Mouse (Mus musculus): ENCODE data around the gene Dcaf5.
A peak's percentile ranks its signal among the peaks of the same experiment; 100 is the strongest.
"Not testable (repeated sequence)": the region's sequence is repeated elsewhere in the genome, so short reads cannot be mapped to it uniquely, and the experiment has no call there.

Dcaf5 gene

DNA sequence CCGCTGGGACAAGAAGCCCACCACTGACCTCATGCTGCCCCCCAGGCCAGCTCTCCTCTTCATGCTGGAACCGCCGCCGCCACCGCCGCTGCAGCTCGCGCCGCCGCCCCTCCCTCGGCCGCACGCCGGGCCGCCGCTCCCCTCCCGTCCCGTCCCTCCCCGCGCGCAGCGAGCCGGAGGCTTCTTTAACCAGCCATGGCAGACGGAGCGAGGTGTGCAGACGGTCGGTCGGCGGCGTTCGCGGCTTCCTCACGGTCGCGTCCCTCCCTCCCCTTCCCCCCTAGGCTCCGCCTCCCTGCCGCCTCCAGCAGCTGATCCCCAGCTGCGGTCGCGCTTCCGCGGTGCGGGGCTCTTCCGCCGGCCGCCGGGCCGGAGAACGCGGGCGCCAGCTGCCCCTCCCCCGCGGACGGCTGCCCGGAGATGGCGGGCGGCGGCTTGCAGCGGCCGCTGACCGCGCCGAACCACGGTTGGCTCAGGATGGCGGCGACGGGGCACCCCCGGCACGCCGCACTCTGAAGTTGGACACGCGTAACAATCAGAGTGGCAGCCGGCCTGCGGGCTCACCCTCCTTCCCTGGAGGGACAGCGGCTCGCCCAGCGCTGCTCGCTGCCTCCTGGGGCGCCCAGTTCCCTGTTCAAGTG, at the start of gene Dcaf5:
TSS of gene Dcaf5 (minus strand) at position 266 of the 641 bp plus-strand sequence.
- DNase-seq: peak; percentile 81

GRCm38 (mm10) chr12:80483397-80483796, 47.0 kb upstream of the Dcaf5 start:
- DNase-seq: no peak

DNA sequence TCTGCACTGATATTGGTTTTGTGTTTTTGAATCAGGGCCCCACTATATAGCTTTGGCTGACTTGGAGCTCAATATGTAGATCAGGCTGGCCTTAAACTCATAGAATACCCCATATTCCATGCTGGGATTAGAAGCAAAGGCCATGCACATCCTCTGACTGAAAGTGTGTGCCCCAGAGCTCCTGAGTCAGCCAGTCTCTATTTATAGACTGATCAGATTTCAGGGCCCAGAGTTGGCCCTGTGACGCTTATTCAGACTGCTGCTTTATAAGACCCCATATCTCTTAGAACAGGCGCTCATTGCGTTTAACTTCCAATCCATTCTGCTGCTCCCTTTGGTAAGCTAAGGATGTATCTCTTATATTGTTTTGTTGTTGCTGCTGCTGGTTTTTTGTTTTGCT, 43.6 kb upstream of the Dcaf5 start:
- no peak for DNase-seq

- no peak for DNase-seq
Measured at GRCm38 (mm10) chr12:80473731-80474130, 37.3 kb upstream of the Dcaf5 start.

DNA sequence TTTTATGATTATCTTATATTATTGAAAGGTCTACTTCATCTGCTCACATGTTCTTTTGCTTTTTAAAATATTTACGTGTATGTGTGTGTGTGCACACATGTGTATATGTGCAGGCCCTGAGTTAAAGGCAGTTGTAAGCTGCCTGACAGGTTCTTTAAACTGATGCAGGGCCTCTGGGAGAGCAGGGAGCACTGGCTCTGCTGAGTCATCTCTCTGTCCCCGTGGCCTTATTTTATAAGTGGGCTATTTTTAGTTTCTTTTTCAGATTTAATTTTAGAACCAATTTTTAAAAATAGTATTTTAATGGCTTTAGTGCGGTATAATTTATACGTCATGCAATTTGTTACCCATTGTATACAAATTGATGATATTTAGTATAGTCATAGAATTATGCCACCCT, 35.5 kb upstream of the Dcaf5 start:
- DNase-seq: no peak

DNA sequence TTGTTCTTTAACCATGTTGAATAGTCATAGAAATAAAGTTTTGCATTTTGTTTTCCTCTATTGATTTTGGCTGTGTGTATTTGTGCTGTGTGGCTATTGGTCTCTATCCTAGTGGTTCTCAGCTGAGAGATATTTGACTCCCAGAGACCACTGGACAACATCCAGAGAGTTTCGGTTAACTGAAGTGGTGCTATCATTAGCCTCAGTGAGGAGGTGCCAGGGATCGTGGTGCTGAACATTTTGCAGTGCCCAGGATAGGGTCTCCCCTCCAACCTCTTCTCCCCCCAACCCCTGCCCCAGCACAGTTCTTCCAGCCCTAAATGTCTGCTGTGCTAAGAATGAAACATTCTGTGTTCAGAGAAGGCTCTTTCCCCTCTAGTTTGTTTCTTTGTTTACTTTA, 33.8 kb upstream of the Dcaf5 start:
- DNase-seq: no peak

- no peak for DNase-seq
Measured at GRCm38 (mm10) chr12:80463666-80464269, 27.4 kb upstream of the Dcaf5 start.

DNA sequence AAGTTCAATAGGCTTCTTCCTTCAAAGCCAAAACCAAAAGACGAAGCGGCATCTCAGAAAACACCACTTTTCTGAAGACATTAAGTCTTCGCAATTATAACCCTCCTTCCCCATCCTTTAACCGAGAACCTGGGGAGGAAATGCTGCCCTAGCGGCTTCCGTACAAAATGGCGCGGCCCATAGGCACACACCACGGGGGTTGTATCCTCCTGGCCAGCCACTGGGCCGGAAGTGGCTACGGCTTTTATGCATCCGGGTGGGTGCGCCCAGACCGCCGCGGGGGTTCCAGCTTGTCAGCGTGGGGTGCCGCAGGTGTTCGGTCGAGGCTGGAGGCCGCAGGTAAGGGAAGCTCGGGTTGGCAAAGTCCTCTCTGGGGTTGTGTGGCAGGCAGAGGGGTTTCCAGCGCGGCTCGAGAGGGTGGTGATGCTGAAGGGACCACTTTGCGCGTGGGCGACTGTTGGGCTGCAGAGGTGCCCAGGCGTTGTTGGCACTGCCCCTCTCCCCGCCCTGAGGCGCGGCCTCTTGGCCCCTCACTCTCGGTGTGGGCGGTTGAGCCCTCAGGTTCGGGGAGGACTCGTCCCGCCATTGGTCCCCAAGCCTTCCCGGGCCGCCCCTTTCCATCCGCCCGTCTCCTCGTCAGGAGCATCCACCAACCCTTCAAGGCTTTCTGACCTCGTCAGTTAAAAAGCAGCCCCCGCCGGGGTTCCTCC, 26.7 kb upstream of the Dcaf5 start, which contains the start of gene Exd2:
TSS of gene Exd2 (plus strand) at position 154 of the 710 bp plus-strand sequence.
- peak; percentile 90 for DNase-seq

GRCm38 (mm10) chr12:80462292-80462896, 26.0 kb upstream of the Dcaf5 start:
- not testable (repeated sequence) for DNase-seq

GRCm38 (mm10) chr12:80458033-80458432, 21.6 kb upstream of the Dcaf5 start:
- no peak for DNase-seq

DNA sequence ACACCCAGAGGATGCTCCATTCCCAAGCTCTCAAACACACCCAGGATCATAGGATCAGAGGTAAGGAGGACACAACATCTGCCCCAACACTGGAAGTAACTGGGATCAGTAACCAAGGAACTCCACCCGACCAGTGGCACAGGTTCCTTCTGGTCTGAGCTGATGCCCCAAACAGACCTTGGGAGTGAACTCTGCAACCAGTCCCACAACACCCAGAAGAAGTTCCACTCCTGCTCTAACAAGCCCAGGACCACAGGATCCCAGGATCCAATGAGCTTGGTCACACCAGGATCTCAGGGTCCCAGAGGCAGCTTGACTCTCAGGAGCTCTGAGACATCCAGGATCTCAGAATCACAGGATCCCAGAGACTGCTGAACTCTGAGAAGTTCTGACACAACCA, 17.1 kb upstream of the Dcaf5 start:
- DNase-seq: no peak

DNA sequence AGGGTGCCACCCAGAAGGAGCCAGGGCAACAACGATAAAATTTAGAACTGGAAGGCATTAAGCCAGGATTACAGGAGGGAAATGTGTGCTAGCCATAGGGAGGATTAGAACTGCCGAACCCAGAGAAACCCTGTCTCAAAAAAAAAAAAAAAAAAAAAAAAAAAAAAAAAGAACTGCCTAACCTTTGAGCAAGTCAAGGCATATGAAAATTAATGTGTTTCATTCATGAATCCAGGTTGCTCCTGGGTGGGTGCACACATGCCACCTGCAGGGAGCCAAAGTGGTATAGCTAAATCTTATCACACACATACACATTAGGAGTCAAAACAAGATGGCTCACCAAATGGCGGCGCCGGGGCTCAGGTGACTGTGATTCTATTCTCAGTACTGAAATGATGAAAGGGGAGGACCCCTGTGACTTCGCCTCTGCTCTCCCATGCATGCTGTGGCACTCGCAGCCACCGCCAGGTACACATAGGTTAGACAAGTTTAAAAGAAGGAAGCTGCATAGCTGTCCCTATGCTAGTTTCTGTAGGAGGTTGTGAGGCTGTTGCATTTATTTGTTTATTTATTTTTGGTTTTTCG, 8.2 kb upstream of the Dcaf5 start:
- DNase-seq: no peak

GRCm38 (mm10) chr12:80440957-80441356, 4.6 kb upstream of the Dcaf5 start:
- DNase-seq: no peak

GRCm38 (mm10) chr12:80437051-80437675, 762 bp upstream of the Dcaf5 start:
- no peak for DNase-seq

DNA sequence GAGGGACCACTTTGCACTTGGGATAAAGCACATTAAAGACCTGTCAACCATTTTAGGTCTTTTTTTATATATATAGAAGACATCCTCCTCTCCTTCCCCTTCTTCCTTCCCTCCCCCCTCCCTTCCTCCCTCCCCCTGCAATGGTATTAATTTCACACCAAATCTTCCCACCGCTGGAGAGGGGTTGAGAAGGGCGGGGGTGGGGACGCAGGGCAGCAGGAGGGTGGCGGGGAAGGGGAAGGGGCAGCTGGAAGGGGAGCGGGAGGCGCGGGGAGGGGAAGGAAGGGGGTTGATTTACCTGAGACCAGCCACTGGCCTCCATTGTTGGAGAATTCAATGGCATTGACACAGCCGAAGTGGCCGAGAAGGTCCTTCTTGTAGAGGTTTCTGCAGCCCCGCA, 514 bp downstream of the Dcaf5 start:
- no peak for DNase-seq

GRCm38 (mm10) chr12:80434961-80435691, 1.3 kb downstream of the Dcaf5 start:
- DNase-seq: peak; percentile 67

GRCm38 (mm10) chr12:80434601-80434960, 1.8 kb downstream of the Dcaf5 start:
- peak; percentile 22 for DNase-seq

DNA sequence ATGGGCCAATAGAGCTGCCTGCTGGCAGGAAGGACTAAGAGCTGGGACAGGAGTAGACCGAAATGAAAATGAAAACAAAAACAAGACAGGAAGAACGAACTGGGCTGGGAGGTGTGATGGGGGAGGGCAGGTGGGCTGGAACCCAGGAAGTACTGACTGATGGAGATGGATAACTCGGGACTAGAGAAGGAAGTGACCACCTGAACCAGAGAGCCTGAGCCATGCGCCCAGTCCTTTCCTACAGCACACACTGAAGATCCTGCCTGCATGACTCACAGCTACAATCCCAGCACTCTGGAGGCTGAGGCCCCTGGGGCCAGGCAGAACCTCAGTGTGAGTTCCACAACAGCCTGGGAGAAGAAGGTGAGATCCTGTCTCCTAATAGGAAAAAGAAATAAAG, 3.1 kb downstream of the Dcaf5 start:
- no peak for DNase-seq

DNA sequence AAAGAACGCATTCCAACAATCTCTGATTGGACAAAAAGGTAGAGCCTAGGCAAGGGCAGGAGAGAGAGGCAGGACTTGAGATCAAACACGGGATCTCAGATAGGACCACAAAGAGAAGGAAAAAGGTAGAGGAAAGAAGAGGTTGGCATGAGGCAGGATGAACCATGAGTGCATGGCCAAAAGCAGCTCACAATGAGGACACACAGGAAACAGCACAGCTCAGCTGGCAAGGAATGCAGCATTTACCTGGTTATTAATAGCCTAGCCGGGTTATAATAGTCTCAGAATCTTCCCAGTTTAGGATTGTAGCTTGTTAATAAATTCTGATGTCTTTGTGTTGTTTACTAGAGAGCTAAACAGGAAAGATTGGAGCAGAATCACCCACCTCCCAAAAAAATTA, 8.7 kb downstream of the Dcaf5 start:
- no peak for DNase-seq

DNA sequence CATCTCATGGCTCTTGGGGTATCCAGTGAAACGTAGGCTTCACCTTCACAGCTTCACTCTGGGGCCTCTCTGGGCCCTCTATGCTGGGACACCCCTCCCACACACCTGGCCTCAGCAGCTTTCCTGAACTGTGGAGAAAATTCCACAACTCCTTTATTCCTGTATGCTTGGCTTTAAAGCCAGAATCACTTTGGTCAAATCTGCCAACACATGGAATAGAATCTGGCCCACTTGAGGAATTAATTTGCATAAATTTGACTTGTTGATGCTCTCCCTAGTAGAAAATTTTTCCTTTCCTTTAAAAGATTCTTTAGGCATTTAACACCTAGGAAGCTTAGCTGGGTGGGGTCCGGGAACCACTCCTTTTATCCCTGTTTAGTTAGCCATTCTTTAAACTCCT, 21.3 kb downstream of the Dcaf5 start:
- DNase-seq: no peak

- DNase-seq: no peak
Measured at GRCm38 (mm10) chr12:80410855-80411254, 25.5 kb downstream of the Dcaf5 start.

DNA sequence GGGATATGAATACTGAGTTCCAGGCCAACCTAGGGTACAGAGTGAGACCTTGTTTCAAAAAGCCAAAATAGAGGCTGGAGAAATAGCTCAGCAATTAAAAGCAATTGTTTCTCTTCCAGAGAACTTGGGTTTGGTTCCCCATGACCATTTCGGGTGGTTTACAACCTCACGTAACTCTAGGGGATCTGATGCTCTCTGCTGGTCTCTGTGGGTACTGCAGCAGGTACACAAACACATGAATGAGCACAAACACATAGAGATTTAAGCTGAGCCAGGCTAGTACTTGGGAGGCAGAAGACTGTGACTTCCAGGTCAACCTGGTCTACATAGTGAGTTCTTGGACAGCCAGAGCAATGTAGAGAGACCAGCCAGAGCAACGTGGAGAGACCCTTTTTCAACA, 28.6 kb downstream of the Dcaf5 start:
- peak; percentile 46 for DNase-seq
